Mouse (Mus musculus): ENCODE results near the gene Pax5. TPM values are rescaled to one million over a fixed set of nuclear protein-coding genes. Genes with fewer than 3 reads are reported as not detected.

The Pax5 gene
- polyA plus RNA-seq, 1 experiment, result 35.6 TPM

- TF ChIP-seq CTCF (IDR thresholded peaks at IDR 0.05; ENCODE audit: control insufficient read depth, insufficient read depth, low read length) (no peak), POLR2A (IDR thresholded peaks at IDR 0.05; ENCODE audit: borderline replicate concordance, control insufficient read depth, low read depth, low read length) (no peak)
- 76% methylated on average over 12 of the region's 12 CpGs for WGBS
- no peak overlapping the region for H3K4me3 ChIP-seq (replicated peaks; ENCODE audit: control insufficient read depth, low read depth, low read length)
Observed at GRCm38 (mm10) chr4:44551470-44551869, 158.8 kb downstream of the Pax5 start.

GRCm38 (mm10) chr4:44549029-44549428, 161.3 kb downstream of the Pax5 start:
- WGBS, result 75% methylated on average over 7 of the region's 7 CpGs
- TF ChIP-seq POLR2A (IDR thresholded peaks at IDR 0.05; ENCODE audit: borderline replicate concordance, control insufficient read depth, low read depth, low read length) (no peak), CTCF (IDR thresholded peaks at IDR 0.05; ENCODE audit: control insufficient read depth, insufficient read depth, low read length) (no peak)
- H3K27ac ChIP-seq (ENCODE audit: control insufficient read depth, insufficient read depth, low read depth, low read length, poor library complexity), result no peak overlapping the region
- H3K4me3 ChIP-seq (replicated peaks; ENCODE audit: control insufficient read depth, low read depth, low read length), result no peak overlapping the region
- H3K4me1 ChIP-seq (ENCODE audit: control insufficient read depth, insufficient read depth, low read length), result no peaks in the 10 kb centered on the region

More at GRCm38 (mm10) chr4:44551470-44551869, 158.8 kb downstream of the Pax5 start:
- Histone ChIP-seq H3K27ac (ENCODE audit: control insufficient read depth, insufficient read depth, low read depth, low read length, poor library complexity) (no peak overlapping the region), H3K4me1 (ENCODE audit: control insufficient read depth, insufficient read depth, low read length) (no peaks in the 10 kb centered on the region)

DNA sequence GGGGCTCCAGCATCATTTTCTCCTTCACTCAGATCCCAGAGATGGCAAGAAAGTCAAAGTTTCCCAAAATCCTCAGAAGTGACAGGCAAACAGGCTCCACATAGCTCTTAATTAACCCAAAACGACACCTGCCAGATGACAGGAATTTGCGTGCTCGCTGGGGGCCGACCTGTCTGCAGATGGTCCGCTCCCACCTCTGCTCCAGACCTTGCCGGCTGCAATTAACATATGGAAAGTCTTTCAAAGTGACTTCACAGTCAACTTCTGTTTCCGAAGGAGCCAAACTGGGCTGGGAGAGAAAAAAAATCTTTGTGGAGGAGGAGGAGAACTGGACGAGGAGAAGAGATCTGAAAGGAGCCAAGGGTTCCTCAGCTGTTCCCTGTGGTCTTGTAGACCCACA, 164.6 kb downstream of the Pax5 start:
- Histone ChIP-seq H3K4me3 (replicated peaks; ENCODE audit: control insufficient read depth, low read depth, low read length) (no peak overlapping the region), H3K27ac (ENCODE audit: control insufficient read depth, insufficient read depth, low read depth, low read length, poor library complexity) (no peak overlapping the region), H3K4me1 (ENCODE audit: control insufficient read depth, insufficient read depth, low read length) (no peaks in the 10 kb centered on the region)
- TF ChIP-seq POLR2A (IDR thresholded peaks at IDR 0.05; ENCODE audit: borderline replicate concordance, control insufficient read depth, low read depth, low read length), result no peak
- no peak for TF ChIP-seq CTCF (IDR thresholded peaks at IDR 0.05; ENCODE audit: control insufficient read depth, insufficient read depth, low read length)
- 27% methylated on average over 8 of the region's 8 CpGs for WGBS

DNA sequence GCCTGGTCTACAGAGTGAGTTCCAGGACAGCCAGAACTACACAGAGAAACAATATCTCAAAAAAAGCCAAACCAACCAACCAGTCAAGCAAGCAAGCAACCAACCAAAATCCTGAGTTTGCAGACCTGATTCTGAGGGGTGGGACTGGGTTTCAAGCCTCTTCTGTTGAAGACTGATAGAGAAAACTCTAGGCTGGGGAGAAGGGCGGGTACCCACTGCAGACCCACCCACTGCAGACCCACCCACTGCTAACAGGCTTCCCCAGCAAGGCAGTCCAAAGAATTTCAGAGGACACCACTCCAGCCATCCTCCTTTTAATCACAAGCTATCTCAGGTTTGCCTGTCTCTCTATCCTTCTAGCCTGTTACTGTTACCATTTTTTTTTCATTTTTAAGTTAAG, 165.8 kb downstream of the Pax5 start:
- no peak overlapping the region for H3K4me3 ChIP-seq (replicated peaks; ENCODE audit: control insufficient read depth, low read depth, low read length)
- H3K4me1 ChIP-seq (ENCODE audit: control insufficient read depth, insufficient read depth, low read length), result no peaks in the 10 kb centered on the region
- WGBS, result 67% methylated on average over 1 of the region's 1 CpGs
- H3K27ac ChIP-seq (ENCODE audit: control insufficient read depth, insufficient read depth, low read depth, low read length, poor library complexity), result no peak overlapping the region
- no peak for TF ChIP-seq CTCF (IDR thresholded peaks at IDR 0.05; ENCODE audit: control insufficient read depth, insufficient read depth, low read length)

- Histone ChIP-seq H3K4me3 (replicated peaks; ENCODE audit: control insufficient read depth, low read depth, low read length) (no peak overlapping the region), H3K27ac (ENCODE audit: control insufficient read depth, insufficient read depth, low read depth, low read length, poor library complexity) (no peak overlapping the region), H3K4me1 (ENCODE audit: control insufficient read depth, insufficient read depth, low read length) (no peaks in the 10 kb centered on the region)
- 86% methylated on average over 2 of the region's 2 CpGs for WGBS
- TF ChIP-seq CTCF (IDR thresholded peaks at IDR 0.05; ENCODE audit: control insufficient read depth, insufficient read depth, low read length), result no peak
- TF ChIP-seq POLR2A (IDR thresholded peaks at IDR 0.05; ENCODE audit: borderline replicate concordance, control insufficient read depth, low read depth, low read length), result no peak
Observed at GRCm38 (mm10) chr4:44543880-44544279, 166.4 kb downstream of the Pax5 start.

DNA sequence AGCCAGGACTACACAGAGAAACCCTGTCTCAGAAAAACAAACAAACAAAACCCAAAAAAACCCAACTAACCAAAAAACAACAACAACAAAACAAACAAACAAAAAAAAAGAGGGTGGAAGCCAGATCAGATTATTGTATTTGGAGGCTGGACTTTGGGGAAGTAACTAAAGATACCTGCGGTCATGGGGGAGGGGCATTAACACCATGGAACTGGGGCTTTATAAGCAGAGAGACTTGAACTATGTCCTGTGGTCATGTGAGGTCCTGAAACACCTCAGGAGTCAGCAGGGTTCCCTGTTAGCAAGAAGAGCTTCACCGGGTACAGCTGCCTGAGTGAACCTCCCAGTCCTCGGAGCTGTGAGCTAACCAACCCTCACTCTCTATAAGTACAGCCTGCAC, 168.2 kb downstream of the Pax5 start:
- WGBS, result 67% methylated on average over 3 of the region's 3 CpGs
- H3K4me1 ChIP-seq (ENCODE audit: control insufficient read depth, insufficient read depth, low read length), result no peaks in the 10 kb centered on the region
- H3K4me3 ChIP-seq (replicated peaks; ENCODE audit: control insufficient read depth, low read depth, low read length), result no peak overlapping the region
- TF ChIP-seq CTCF (IDR thresholded peaks at IDR 0.05; ENCODE audit: control insufficient read depth, insufficient read depth, low read length), result no peak
- TF ChIP-seq POLR2A (IDR thresholded peaks at IDR 0.05; ENCODE audit: borderline replicate concordance, control insufficient read depth, low read depth, low read length), result no peak
- no peak overlapping the region for H3K27ac ChIP-seq (ENCODE audit: control insufficient read depth, insufficient read depth, low read depth, low read length, poor library complexity)

- no peak for TF ChIP-seq POLR2A (IDR thresholded peaks at IDR 0.05; ENCODE audit: borderline replicate concordance, control insufficient read depth, low read depth, low read length)
- TF ChIP-seq CTCF (IDR thresholded peaks at IDR 0.05; ENCODE audit: control insufficient read depth, insufficient read depth, low read length), result no peak
- Histone ChIP-seq H3K4me3 (replicated peaks; ENCODE audit: control insufficient read depth, low read depth, low read length) (no peak overlapping the region), H3K27ac (ENCODE audit: control insufficient read depth, insufficient read depth, low read depth, low read length, poor library complexity) (no peak overlapping the region), H3K4me1 (ENCODE audit: control insufficient read depth, insufficient read depth, low read length) (no peaks in the 10 kb centered on the region)
- 63% methylated on average over 5 of the region's 5 CpGs for WGBS
Observed at GRCm38 (mm10) chr4:44538488-44538887, 171.8 kb downstream of the Pax5 start.

DNA sequence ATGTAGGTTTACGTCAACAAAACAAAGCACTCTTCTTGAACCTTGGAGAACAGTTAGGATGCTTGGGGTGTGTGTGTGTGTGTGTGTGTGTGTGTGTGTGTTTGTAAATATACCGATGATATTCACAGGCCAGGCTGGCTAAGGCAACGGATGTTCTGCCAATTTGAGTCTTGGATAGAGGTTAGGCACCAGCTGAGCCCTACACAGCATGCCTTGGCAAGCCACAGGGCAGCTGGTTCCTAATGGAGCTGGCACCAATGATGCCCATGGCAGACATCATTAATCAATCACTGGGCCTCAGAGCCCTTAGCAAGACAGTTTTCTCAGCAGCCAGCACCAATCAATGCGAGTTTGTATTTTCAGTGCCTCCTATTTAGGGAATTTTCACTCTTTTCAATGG, 173.5 kb downstream of the Pax5 start:
- TF ChIP-seq CTCF (IDR thresholded peaks at IDR 0.05; ENCODE audit: control insufficient read depth, insufficient read depth, low read length) (no peak), POLR2A (IDR thresholded peaks at IDR 0.05; ENCODE audit: borderline replicate concordance, control insufficient read depth, low read depth, low read length) (no peak)
- no peak overlapping the region for H3K27ac ChIP-seq (ENCODE audit: control insufficient read depth, insufficient read depth, low read depth, low read length, poor library complexity)
- WGBS, result 79% methylated on average over 4 of the region's 4 CpGs

GRCm38 (mm10) chr4:44535646-44536045, 174.6 kb downstream of the Pax5 start:
- Histone ChIP-seq H3K4me3 (replicated peaks; ENCODE audit: control insufficient read depth, low read depth, low read length) (no peak overlapping the region), H3K27ac (ENCODE audit: control insufficient read depth, insufficient read depth, low read depth, low read length, poor library complexity) (no peak overlapping the region), H3K4me1 (ENCODE audit: control insufficient read depth, insufficient read depth, low read length) (no peaks in the 10 kb centered on the region)
- TF ChIP-seq POLR2A (IDR thresholded peaks at IDR 0.05; ENCODE audit: borderline replicate concordance, control insufficient read depth, low read depth, low read length), result no peak
- no peak for TF ChIP-seq CTCF (IDR thresholded peaks at IDR 0.05; ENCODE audit: control insufficient read depth, insufficient read depth, low read length)
- WGBS, result 79% methylated on average over 4 of the region's 4 CpGs

More for the DNA sequence above, 173.5 kb downstream of the Pax5 start:
- Histone ChIP-seq H3K4me3 (replicated peaks; ENCODE audit: control insufficient read depth, low read depth, low read length) (no peak overlapping the region), H3K4me1 (ENCODE audit: control insufficient read depth, insufficient read depth, low read length) (no peaks in the 10 kb centered on the region)

Data from bone marrow, adult 2 months (tissue).